Mouse (Mus musculus) liver, postnatal 0 days (tissue): ENCODE results near the gene Ralgds. TPM values are rescaled to one million over a fixed set of nuclear protein-coding genes. Genes with fewer than 3 reads are reported as not detected.

Source experiments
- ATAC-seq: fragments of 200-750 bp; cut with Nextera tagmentation; 2 replicates; pipeline ENCODE4 v1.8.0; 2017; ENCODE audit warnings: mild to moderate bottlenecking, moderate library complexity
- DNase-seq: peaks from one replicate; pipeline ENCODE4 v3.0.0-alpha.2; 2016
- H3K27ac ChIP-seq: fragments of 300-500 bp; sonication (generic); 2 replicates; pipeline ENCODE4 v1.5.1; 2014; ENCODE audit warnings: antibody characterized with exemption, moderate library complexity, mild to moderate bottlenecking, low read depth
- H3K27me3 ChIP-seq: fragments of 300-500 bp; sonication (generic); 2 replicates; pipeline ENCODE4 v1.6.1; 2014; ENCODE audit warnings: low read length, control low read depth, mixed read lengths; ENCODE audit not compliant: insufficient read depth
- H3K36me3 ChIP-seq: fragments of 300-500 bp; sonication (generic); replicated peaks from 2 replicates; pipeline ENCODE4 v1.6.1; 2014; ENCODE audit warnings: mild to moderate bottlenecking, control low read depth, low read length, moderate library complexity, mixed read lengths; ENCODE audit not compliant: insufficient read depth
- H3K4me1 ChIP-seq: fragments of 300-500 bp; sonication (generic); 2 replicates; pipeline ENCODE4 v1.6.1; 2014; ENCODE audit warnings: antibody characterized with exemption, mild to moderate bottlenecking, control low read depth; ENCODE audit not compliant: insufficient read depth
- H3K4me2 ChIP-seq: fragments of 300-500 bp; sonication (generic); 2 replicates; pipeline ENCODE4 v1.6.1; 2014; ENCODE audit warnings: low read depth, mild to moderate bottlenecking, low read length, moderate library complexity, mixed read lengths
- H3K4me3 ChIP-seq: fragments of 300-500 bp; sonication (generic); 2 replicates; pipeline ENCODE4 v1.5.1; 2014; ENCODE audit warnings: low read depth, low read length
- H3K9ac ChIP-seq: fragments of 300-500 bp; sonication (generic); replicated peaks from 2 replicates; pipeline ENCODE4 v1.6.1; 2014; ENCODE audit warnings: mild to moderate bottlenecking, moderate library complexity
- H3K9me3 ChIP-seq: fragments of 300-500 bp; sonication (generic); 2 replicates; pipeline ENCODE4 v1.6.1; 2016; ENCODE audit warnings: mild to moderate bottlenecking, control low read depth, low read length, mixed read lengths
- CTCF ChIP-seq: sonication (generic); IDR thresholded peaks from 2 replicates; pipeline ENCODE4 v1.5.1; 2016; ENCODE audit warnings: antibody characterized with exemption, low read depth
- EP300 ChIP-seq: IDR thresholded peaks from 2 replicates; pipeline ENCODE4 v1.6.1; 2016; ENCODE audit warnings: antibody characterized with exemption, low read depth, mild to moderate bottlenecking
- whole genome bisulfite sequencing: fragments of 180-500 bp; shearing (Covaris S2); extraction: QIAGEN DNeasy Blood & Tissue Kit; methylation state at CpG from one replicate; pipeline ENCODE4 v1.1.7; 2014; ENCODE audit not compliant: insufficient replicate concordance; 5-methylcytosine and 5-hydroxymethylcytosine counted together
- polyA plus RNA-seq: library from polyadenylated mRNA; unstranded; fragments of >200 nt; fragmentation: Nextera tagmentation; extraction: Ambion mirVana; gene quantifications from 2 replicates; pipeline ENCODE4 v1.2.1, GENCODE M21; 2015

Gene Ralgds
- polyA plus RNA-seq, 1 experiment from 2014 or later: 1.8 TPM

- H3K27ac ChIP-seq: peak overlapping the region; percentile 70
- peak overlapping the region; percentile 57 for H3K9ac ChIP-seq
- no peaks in the 10 kb centered on the region for H3K9me3 ChIP-seq
- H3K27me3 ChIP-seq: no peaks in the 10 kb centered on the region
- no peak overlapping the region for H3K4me3 ChIP-seq
- peak; percentile 87 for DNase-seq
- H3K4me1 ChIP-seq: peaks cover 57% of the 10 kb centered on the region
- peak; percentile 100 for TF ChIP-seq EP300
- no peak for TF ChIP-seq CTCF
- H3K36me3 ChIP-seq: no peaks in the 10 kb centered on the region
- H3K4me2 ChIP-seq: peak overlapping the region; percentile 51
- peak; percentile 89 for ATAC-seq
- 32% methylated on average over 12 of the region's 12 CpGs for WGBS
Observed at GRCm38 (mm10) chr2:28601720-28602590, 89.0 kb downstream of the Ralgds start.

Other genes starting within 250 kb of the Ralgds start
- 0.02 and 0.05 TPM in 2 replicates for gene Ppp1r26, start 66.3 kb upstream of the Ralgds start, polyA plus RNA-seq
- gene 1700007K13Rik, start 46.8 kb upstream of the Ralgds start, polyA plus RNA-seq: not detected in 2 replicates
- gene Mrps2, start 45.1 kb upstream of the Ralgds start, polyA plus RNA-seq: 24.9 and 26.5 TPM in 2 replicates
- 0.56 and 0.64 TPM in 2 replicates for gene Gbgt1, start 16.2 kb upstream of the Ralgds start, polyA plus RNA-seq
- gene Gm10134, start 7.0 kb upstream of the Ralgds start, polyA plus RNA-seq: 1.5 and 1.9 TPM in 2 replicates
- gene Cel, start 50.3 kb downstream of the Ralgds start, polyA plus RNA-seq: 4.7 TPM in 1 of 2 replicates, not detected in the other
- gene Gtf3c5, start 70.6 kb downstream of the Ralgds start, polyA plus RNA-seq: 4.5 and 5.8 TPM in 2 replicates
- gene Gfi1b, start 108.9 kb downstream of the Ralgds start, polyA plus RNA-seq: 48.9 and 52.2 TPM in 2 replicates
- gene Tsc1, start 128.1 kb downstream of the Ralgds start, polyA plus RNA-seq: 3.7 TPM in 2 replicates
- 2.1 and 2.5 TPM in 2 replicates for gene Spaca9, start 186.6 kb downstream of the Ralgds start, polyA plus RNA-seq
- 0.28 and 0.41 TPM in 2 replicates for gene Ak8, start 187.0 kb downstream of the Ralgds start, polyA plus RNA-seq